Mouse (Mus musculus): Measurements from ENCODE around the gene Ryr2.
"Not testable (repeated sequence)": the region's sequence is repeated elsewhere in the genome, so short reads cannot be mapped to it uniquely, and the experiment has no call there.

Ryr2 gene

GRCm38 (mm10) chr13:12033914-12034313, 72.8 kb downstream of the Ryr2 start:
- no peak for DNase-seq

DNA sequence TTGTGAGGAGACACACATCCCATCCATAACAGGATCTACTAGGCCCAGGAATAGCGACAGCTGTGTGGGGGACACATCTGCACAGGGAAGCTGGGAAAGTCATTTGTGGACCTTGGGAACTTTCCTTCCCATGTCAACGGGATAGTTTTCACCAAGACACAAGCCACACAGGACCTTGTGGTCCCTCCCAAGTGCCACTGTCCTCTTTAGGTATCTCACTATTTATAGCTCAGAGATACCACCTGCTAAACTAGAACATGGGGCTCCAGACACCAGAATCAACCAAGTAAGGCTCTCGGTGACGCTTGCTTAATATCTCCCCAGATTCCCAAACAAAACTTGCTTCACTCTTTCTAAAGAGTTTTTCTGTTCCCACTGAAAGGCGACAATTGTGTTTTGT, 73.5 kb downstream of the Ryr2 start:
- DNase-seq = no peak

DNA sequence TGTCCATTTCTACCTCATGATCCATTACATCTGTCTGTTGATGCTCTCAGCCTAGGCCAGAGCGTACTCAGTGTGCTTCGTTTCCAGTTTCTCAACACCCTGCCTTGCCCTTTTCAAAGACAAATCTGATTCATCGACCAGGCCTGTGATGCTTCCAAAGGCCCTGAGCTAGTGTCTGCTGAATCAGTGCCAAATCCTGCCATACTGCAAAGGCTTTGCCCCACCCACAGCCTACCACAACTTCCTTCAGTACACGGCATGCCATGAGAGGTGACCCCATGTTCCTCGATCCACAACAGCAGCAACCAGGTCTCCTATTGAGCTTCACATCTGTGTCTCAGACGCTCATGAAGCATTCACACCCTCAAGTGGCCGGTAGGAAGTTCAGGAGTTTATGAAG, 76.9 kb downstream of the Ryr2 start:
- no peak for DNase-seq

- no peak for DNase-seq
Measured at GRCm38 (mm10) chr13:12029326-12029725, 77.4 kb downstream of the Ryr2 start.

GRCm38 (mm10) chr13:12018046-12018445, 88.7 kb downstream of the Ryr2 start:
- DNase-seq = no peak

DNA sequence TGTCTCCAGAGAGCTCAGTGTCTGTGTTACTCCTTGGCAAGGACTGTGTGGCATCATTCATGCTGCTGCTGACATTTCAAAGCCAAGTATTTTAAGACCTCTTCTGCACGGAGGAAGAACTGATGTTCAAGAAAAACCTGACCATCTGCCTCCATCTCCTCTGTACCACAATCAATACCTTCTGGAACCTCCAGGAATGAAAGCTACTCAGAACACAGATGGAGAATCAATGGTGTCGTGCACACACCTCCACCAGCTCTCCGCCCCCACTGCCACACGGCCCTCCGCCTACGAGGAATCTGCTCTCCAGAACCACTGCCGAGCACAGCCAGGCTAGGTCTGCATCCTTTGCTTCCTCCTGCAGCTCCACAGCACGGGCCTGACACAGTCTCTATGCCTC, 92.8 kb downstream of the Ryr2 start:
- DNase-seq = no peak

DNA sequence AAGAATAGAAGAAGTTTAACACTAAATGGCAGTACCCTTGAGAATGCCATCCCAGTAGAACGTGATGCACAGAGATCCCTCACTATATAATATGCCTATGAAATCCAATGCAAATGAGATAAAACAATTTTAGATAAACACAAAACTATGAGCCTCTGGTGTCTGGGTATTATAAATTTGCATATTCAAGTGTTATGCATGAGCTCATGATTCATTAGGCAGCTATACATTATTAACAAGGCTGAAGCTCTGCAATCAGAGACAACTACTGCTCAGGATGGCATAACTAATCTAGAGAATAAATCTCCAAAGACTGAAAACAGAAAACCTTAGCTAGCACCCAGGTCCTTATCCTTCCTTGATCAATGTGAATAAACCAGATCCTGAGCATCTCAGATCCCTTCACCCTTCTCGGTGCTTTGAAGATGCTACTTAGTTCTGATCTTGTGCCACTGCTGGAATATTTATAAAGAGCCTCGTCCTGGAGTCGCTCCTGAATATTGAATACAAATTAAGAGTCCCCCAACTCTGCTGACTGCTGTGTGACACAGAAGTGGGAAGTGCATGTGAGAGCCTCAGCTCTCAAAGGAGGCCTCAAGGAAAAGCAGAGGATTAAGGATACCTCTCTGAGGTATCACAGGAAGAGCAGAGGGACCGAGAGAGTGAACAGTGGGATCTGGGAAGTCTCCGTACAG, 97.6 kb downstream of the Ryr2 start:
- no peak for DNase-seq

GRCm38 (mm10) chr13:12007579-12007978, 99.2 kb downstream of the Ryr2 start:
- no peak for DNase-seq

- DNase-seq = no peak
Measured at GRCm38 (mm10) chr13:12001891-12002294, 104.9 kb downstream of the Ryr2 start.

GRCm38 (mm10) chr13:11999851-12000250, 106.9 kb downstream of the Ryr2 start:
- no peak for DNase-seq

- no peak for DNase-seq
Measured at GRCm38 (mm10) chr13:11997366-11997765, 109.4 kb downstream of the Ryr2 start.

- no peak for DNase-seq
Measured at GRCm38 (mm10) chr13:11987556-11987955, 119.2 kb downstream of the Ryr2 start.

DNA sequence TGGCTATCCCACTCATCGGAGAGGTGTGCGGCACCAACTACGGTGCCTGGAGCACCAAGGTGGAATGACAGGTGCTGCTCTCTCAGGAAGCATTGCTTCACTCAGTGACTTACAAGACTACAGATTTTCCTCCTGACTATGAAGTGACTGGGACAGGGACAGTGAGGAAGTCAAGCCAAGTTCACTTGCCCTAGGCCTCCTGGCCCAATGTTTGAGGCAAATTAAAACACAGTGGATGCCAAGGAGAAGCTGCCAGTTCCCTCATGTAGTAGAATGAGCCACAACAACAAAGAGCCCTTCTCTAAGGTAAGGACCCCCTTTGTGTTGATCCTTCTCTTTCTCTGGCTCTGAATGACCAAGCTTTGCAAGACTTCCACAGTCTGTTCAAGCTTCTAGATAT, 121.7 kb downstream of the Ryr2 start:
- no peak for DNase-seq

- no peak for DNase-seq
Measured at GRCm38 (mm10) chr13:11978997-11979396, 127.7 kb downstream of the Ryr2 start.

- no peak for DNase-seq
Measured at GRCm38 (mm10) chr13:11978359-11978758, 128.4 kb downstream of the Ryr2 start.

- DNase-seq = no peak
Measured at GRCm38 (mm10) chr13:11977606-11978005, 129.1 kb downstream of the Ryr2 start.

GRCm38 (mm10) chr13:11964391-11964790, 142.4 kb downstream of the Ryr2 start:
- no peak for DNase-seq

- DNase-seq = no peak
Measured at GRCm38 (mm10) chr13:11959488-11960174, 147.1 kb downstream of the Ryr2 start.

- no peak for DNase-seq
Measured at GRCm38 (mm10) chr13:11958854-11959253, 147.9 kb downstream of the Ryr2 start.

- no peak for DNase-seq
Measured at GRCm38 (mm10) chr13:11958271-11958670, 148.5 kb downstream of the Ryr2 start.

DNA sequence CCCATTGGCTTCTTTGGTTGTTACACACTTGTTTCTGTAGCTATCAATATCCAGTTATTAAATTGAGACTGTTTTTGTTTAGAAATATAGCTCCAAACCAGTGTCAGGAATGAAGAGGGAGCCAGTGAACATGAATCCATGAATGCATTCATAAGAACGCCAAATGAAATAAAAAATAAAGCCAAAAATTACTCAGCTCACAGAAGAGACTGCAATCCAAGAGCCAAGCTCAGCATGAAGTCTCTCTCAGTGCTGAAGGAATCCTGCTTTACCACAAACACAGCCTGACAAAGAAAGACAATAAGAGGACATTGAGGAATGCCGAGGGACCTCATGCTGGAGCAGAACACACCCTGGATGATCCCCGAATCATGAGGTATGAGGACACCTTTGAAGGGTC, 154.8 kb downstream of the Ryr2 start:
- DNase-seq = no peak

DNA sequence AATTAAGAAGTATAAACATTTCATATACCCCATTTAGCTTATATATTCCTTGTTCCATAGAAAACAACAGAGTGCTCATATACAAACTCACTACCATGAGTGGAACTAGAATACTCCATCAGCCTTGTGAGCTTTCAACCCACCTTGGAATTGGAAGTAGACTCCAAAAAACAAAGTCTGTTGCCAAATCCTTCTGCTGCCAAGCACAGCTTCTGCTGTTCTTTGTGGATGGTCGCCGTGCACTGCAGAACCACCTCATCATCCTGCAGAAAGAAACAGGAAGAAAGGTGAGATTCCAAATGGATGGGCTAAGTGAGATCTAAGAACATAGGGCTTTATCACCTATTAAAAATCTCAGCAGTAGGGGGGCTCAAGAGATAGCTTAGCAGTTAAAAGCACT, 161.0 kb downstream of the Ryr2 start:
- no peak for DNase-seq

GRCm38 (mm10) chr13:11941724-11942123, 165.0 kb downstream of the Ryr2 start:
- no peak for DNase-seq

DNA sequence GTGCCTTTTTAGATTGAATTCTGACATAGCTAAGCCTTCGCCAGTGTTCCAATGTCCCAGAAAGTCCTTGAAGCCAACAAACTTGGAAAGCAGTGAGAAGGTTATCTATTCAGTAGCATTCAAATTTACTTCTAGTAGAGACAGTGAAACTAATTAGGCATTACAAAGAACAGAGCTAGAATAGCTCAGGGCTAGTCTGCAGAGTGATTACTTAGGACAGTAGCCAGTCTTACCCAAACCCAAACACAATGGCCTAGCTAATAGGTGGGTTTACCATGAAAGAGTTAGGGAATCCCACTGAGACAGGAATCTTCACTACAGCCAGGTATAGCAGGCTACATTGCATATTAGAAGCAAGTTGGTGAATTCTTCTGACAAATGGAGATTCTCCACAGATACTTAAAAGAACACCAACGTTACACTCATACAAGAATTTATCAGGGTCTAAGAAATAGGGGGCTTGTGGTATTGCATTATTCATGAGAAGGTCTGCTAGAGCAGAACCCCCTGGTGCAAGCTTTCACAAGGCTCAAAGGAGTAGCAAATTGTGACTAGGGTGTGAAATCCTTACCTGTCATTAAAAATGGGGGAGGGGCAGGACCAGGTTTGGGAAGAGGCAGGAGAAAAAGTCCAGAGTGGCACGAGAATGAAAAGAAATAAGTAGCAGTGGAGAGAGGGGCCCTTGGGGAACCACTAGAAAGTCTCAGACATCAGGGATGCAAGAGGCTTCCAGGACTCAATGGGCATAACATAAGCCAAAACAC, 172.3 kb downstream of the Ryr2 start:
- DNase-seq = not testable (repeated sequence)
